Mouse (Mus musculus): Measurements from ENCODE around the gene Eef2.
A peak's percentile ranks its signal among the peaks of the same experiment; 100 is the strongest.
"Not testable (repeated sequence)": the region's sequence is repeated elsewhere in the genome, so short reads cannot be mapped to it uniquely, and the experiment has no call there.

Gene Eef2

GRCm38 (mm10) chr10:81146296-81146695 is 30.1 kb upstream of the Eef2 start:
- no peak for DNase-seq (ENCODE audit: low read depth, low spot score)

DNA sequence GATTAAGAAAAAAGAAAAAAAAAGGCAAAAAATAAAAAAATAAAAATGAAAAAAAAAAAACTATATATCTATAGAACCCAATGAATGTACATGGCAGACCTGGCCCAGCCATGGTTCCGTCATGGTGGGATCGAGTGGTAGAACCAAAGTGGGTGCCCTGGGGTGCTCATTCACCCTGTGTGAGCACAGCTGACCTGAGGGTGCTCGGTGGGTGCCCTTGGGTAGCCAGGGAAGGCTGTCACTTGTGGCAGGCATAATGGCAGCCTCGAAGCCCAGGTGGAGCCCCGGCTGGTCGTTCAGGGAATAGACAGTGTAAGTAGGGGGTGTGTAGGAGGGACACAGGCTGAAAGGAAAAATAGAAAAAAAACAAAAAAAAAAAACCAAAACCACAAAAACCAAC is 25.2 kb upstream of the Eef2 start:
- no peak for DNase-seq (ENCODE audit: low read depth, low spot score)

- DNase-seq (ENCODE audit: low read depth, low spot score), result peak; percentile 18
Observed at GRCm38 (mm10) chr10:81152609-81153008, 23.8 kb upstream of the Eef2 start.

- peak; percentile 31 for DNase-seq (ENCODE audit: low read depth, low spot score)
Observed at GRCm38 (mm10) chr10:81154313-81154712, 22.1 kb upstream of the Eef2 start.

DNA sequence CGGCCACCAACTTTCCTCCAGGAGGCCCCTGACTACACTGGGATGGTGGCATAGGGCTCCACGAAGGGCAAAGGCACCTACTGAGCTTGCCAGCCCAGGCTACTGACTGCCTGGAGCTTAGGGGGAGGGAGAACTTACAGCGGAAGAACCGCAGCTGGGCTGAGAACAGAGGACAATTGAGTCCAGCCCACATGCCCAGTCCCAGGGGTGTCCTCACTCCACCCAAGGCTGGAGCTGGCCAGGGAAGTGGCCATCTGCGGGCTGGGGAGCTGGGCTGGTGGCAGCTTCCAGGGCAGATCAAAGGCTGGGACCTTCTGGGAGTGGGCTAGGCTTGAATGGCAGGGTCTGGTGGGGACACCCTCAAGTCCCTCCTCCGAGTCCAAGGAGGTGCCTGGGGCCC is 21.7 kb upstream of the Eef2 start:
- DNase-seq (ENCODE audit: low read depth, low spot score), result no peak

- DNase-seq (ENCODE audit: low read depth, low spot score), result no peak
Observed at GRCm38 (mm10) chr10:81161602-81162317, 14.7 kb upstream of the Eef2 start.

GRCm38 (mm10) chr10:81162318-81162652 is 14.1 kb upstream of the Eef2 start:
- DNase-seq (ENCODE audit: low read depth, low spot score), result peak; percentile 66

- no peak for DNase-seq (ENCODE audit: low read depth, low spot score)
Observed at GRCm38 (mm10) chr10:81165118-81165517, 11.3 kb upstream of the Eef2 start.

GRCm38 (mm10) chr10:81167200-81168086 is 9.0 kb upstream of the Eef2 start, which contains the start of gene Pias4:
TSS of gene Pias4 (minus strand) at chr10:81167923.
- DNase-seq (ENCODE audit: low read depth, low spot score), result peak; percentile 99

DNA sequence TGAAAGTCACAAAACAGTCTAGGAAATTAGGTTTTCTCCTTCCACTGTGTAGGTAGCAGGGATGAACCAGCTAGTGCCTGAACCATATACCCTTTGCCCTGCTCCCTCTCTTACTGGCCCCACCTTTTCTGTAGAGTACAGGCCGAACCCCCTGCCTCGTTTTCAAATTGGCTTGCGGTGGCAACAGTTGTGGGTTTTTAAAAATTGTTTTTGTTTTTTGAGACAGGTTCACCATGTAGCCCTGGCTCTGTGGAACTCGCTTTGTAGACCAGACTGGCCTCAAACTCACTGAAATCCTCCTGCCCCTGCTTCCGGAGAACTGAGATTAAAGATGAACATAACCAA is 8.4 kb upstream of the Eef2 start:
- DNase-seq (ENCODE audit: low read depth, low spot score), result no peak

DNA sequence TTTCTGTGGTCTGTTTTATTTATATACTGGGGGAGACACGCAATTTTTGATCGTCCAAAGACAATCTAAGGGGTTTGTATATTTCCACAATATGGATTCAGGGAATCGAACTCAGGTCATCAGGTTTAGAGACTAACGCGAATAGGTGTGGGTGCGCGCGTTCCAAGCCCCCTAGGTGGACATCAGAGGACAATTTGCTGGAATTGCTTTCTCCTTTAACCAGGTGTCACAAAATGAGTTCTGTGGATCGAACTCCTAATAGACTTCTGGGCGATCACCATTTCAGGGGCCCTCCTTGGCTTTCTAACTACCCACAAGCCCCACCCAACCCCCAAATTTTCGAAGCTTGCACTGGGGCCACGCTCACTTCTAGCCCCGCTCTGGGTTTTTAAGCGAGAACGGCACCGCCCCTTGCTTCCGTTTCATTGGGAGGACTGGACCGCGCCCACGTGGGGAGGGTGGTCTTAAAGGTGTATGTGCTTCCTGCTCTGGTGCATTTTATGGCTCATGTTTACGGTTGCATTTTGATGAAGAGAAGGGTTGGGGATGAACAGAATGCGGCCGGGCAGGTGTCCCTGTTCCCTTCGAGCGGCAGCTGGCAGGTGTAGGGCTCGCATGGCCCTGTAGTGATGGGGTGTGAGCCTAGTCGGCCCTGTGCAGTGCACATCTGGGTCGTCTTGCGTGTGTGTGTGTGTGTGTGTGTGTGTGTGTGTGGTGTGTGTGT is 7.7 kb upstream of the Eef2 start:
- peak; percentile 94 for DNase-seq (ENCODE audit: low read depth, low spot score)

DNA sequence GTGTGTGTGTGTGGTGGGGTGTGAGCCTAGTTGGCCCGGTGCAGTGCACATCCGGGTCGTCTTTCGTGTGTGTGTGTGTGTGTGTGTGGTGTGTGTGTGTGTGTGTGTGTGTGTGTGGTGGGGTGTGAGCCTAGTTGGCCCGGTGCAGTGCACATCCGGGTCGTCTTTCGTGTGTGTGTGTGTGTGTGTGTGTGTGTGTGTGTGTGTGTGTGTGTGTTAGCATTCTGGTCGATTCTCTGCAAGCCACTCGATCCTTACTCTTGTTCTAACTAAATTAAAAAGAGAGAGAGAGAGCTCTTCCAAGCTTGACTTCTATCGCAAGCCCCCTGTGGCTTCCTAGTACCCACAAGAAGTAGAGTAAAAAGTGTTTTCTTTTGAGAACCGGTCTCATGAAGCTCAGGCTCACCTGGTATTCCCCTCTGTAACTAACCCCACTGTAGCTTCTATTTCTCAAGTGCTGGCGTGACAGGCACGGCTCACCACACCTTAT is 7.0 kb upstream of the Eef2 start:
- peak; percentile 34 for DNase-seq (ENCODE audit: low read depth, low spot score)

DNA sequence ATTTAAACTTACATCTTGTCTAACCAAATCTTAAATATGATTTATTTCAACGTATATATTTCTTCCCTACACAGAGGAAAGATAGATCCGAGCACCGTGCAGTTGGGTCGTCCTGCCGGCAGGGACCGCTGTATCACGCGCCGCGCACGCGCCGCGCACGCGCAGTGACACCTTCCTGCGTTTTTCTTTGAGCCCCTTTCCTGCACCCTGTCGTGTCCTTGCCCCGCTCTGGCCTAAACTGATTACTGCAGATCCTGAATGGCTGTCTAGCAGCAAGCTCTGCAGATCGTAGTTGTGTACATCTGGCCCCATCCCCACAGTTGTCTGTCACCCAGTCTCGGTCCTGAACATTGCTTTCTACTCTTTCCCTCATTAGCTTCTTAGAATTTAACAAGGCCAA is 3.3 kb upstream of the Eef2 start:
- peak; percentile 93 for DNase-seq (ENCODE audit: low read depth, low spot score)

DNA sequence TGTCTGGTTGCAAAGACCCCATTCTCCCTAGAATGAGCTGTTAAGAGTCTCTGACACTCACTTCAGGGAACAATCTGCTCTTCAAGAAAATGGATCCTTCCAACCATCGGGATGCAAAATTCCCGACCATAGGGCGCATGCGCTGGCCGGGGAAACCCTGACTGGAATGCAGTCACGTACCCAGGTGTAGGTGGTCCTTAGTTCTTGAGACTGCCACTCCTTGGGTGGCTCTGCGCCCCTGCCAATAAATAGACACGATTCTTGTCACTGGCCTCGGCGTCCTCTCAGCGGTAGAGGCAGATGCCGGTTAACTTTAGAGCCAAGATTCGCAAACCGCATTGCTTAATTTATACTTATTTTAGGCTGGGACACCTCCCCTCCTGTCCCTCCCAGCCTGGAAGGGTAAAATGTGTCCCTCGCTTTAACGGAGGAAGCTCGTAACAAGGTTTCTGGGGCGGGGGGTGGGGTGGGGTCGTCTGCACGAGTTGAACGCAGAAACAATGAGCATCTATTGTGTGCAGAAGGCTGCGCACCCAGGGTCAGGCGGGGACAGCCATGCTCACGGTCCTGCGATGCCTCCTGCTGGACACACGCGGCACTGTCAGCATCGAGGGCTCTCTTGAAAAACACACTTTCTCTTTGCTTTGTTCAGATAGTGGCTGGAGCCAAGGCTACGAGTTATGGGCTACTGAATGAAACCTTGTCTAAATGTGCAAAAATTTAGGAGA is 1.6 kb upstream of the Eef2 start:
- DNase-seq (ENCODE audit: low read depth, low spot score), result peak; percentile 92

GRCm38 (mm10) chr10:81175345-81175701 is 1.1 kb upstream of the Eef2 start:
- not testable (repeated sequence) for DNase-seq (ENCODE audit: low read depth, low spot score)

- DNase-seq (ENCODE audit: low read depth, low spot score), result no peak
Observed at GRCm38 (mm10) chr10:81175936-81176465, 430 bp upstream of the Eef2 start.

GRCm38 (mm10) chr10:81177491-81177925 is 1.1 kb downstream of the Eef2 start:
- DNase-seq (ENCODE audit: low read depth, low spot score), result peak; percentile 53

GRCm38 (mm10) chr10:81177958-81178712 is 1.7 kb downstream of the Eef2 start:
- no peak for DNase-seq (ENCODE audit: low read depth, low spot score)

- no peak for DNase-seq (ENCODE audit: low read depth, low spot score)
Observed at GRCm38 (mm10) chr10:81178927-81179326, 2.5 kb downstream of the Eef2 start.
